In genomic region chr7:73424243-73424642, GRCm38 (mm10) we compare ENCODE assay signal across 11 mouse cellular contexts. TPM values are rescaled to one million over a fixed set of nuclear protein-coding genes. Genes with fewer than 3 reads are reported as not detected.
DNase-seq lines count a peak whose midpoint lies in the region; ATAC-seq and TF ChIP-seq lines count a peak whose summit lies in the region.
"Had no signal": no experiment of that assay in that cellular context is flagged by ENCODE, and none has a peak within 500 bp of the region (broad histone marks: within the 10 kb centered on the region; RNA-seq: fewer than 3 reads in every experiment).

No protein-coding gene starts in this region.

- 48% methylated on average over 3 of the region's 3 CpGs for WGBS in heart, postnatal 0 days
- 22% methylated on average over 3 of the region's 3 CpGs for WGBS in forebrain, embryonic 13.5 days
- WGBS in midbrain, embryonic 13.5 days: 20% methylated on average over 3 of the region's 3 CpGs

- H3K9ac ChIP-seq in heart, postnatal 0 days (replicated peaks; ENCODE audit: low read depth, low read length): no peak overlapping the region
- no peak overlapping the region for H3K9ac ChIP-seq in forebrain, embryonic 13.5 days
- 0 out of 2 replicates have a peak overlapping the region, but pooled peaks have one; percentile 36 for H3K9ac ChIP-seq in midbrain, embryonic 13.5 days (replicated peaks)
- H3K9ac ChIP-seq: neural tube, embryonic 12.5 days had no signal

- no peak for TF ChIP-seq CTCF in heart, postnatal 0 days (IDR thresholded peaks at IDR 0.05; ENCODE audit: low read depth)

- no peak overlapping the region for H3K4me3 ChIP-seq in heart, postnatal 0 days (ENCODE audit: low read depth, low read length)
- H3K4me3 ChIP-seq in forebrain, embryonic 13.5 days: no peak overlapping the region
- H3K4me3 ChIP-seq in midbrain, embryonic 13.5 days (replicated peaks): no peak overlapping the region
- H3K4me3 ChIP-seq: neural tube, embryonic 12.5 days had no signal

- no peaks in the 10 kb centered on the region for H3K9me3 ChIP-seq in heart, postnatal 0 days (replicated peaks; ENCODE audit: control insufficient read depth, low read length)
- no peaks in the 10 kb centered on the region for H3K9me3 ChIP-seq in forebrain, embryonic 13.5 days (replicated peaks)
- H3K9me3 ChIP-seq in midbrain, embryonic 13.5 days: no peaks in the 10 kb centered on the region
- H3K9me3 ChIP-seq: neural tube, embryonic 12.5 days had no signal

- peak overlapping the region; percentile 49; the same call in 1 of the 2 replicates for H3K27ac ChIP-seq in heart, postnatal 0 days (ENCODE audit: low read depth)
- peak overlapping the region; percentile 65 for H3K27ac ChIP-seq in forebrain, embryonic 13.5 days
- H3K27ac ChIP-seq in midbrain, embryonic 13.5 days: peak overlapping the region; percentile 57
- H3K27ac ChIP-seq: neural tube, embryonic 12.5 days had no signal

- no peaks in the 10 kb centered on the region for H3K27me3 ChIP-seq in heart, postnatal 0 days (ENCODE audit: control insufficient read depth, insufficient read depth, low read length)
- no peaks in the 10 kb centered on the region for H3K27me3 ChIP-seq in forebrain, embryonic 13.5 days
- no peaks in the 10 kb centered on the region for H3K27me3 ChIP-seq in midbrain, embryonic 13.5 days
- H3K27me3 ChIP-seq: neural tube, embryonic 12.5 days had no signal

- H3K36me3 ChIP-seq in heart, postnatal 0 days (replicated peaks; ENCODE audit: control insufficient read depth, insufficient read depth, low read length): peaks cover 26% of the 10 kb centered on the region
- peaks cover 44% of the 10 kb centered on the region for H3K36me3 ChIP-seq in forebrain, embryonic 13.5 days (ENCODE audit: poor library complexity, severe bottlenecking)
- H3K36me3 ChIP-seq in midbrain, embryonic 13.5 days: peaks cover 40% of the 10 kb centered on the region

- no peak overlapping the region for H3K4me2 ChIP-seq in heart, postnatal 0 days (ENCODE audit: low read depth, low read length)
- H3K4me2 ChIP-seq in forebrain, embryonic 13.5 days: no peak overlapping the region
- H3K4me2 ChIP-seq in midbrain, embryonic 13.5 days (replicated peaks): no peak overlapping the region
- H3K4me2 ChIP-seq: neural tube, embryonic 12.5 days had no signal

- DNase-seq in adrenal gland, postnatal 14 days: peak; percentile 24
- no peak for DNase-seq in adrenal gland, postnatal 36 days
- no peak for DNase-seq in heart, postnatal 0 days (ENCODE audit: low spot score)
- no peak for DNase-seq in heart, adult 8-10 months (ENCODE audit: low spot score)
- DNase-seq in gastrocnemius, postnatal 4 days (ENCODE audit: low spot score in 2 of 2): no peak
- DNase-seq in ovary, postnatal 14 days (ENCODE audit: low spot score): no peak

- TF ChIP-seq EP300 in heart, postnatal 0 days (IDR thresholded peaks at IDR 0.05; ENCODE audit: low read depth): no peak

- H3K4me1 ChIP-seq in heart, postnatal 0 days (ENCODE audit: control insufficient read depth, insufficient read depth): peaks cover 15% of the 10 kb centered on the region; the same call in 1 of the 2 replicates
- H3K4me1 ChIP-seq in forebrain, embryonic 13.5 days: peaks cover 50% of the 10 kb centered on the region
- peaks cover 55% of the 10 kb centered on the region for H3K4me1 ChIP-seq in midbrain, embryonic 13.5 days (replicated peaks)

- ATAC-seq in heart, postnatal 0 days (ENCODE audit: insufficient read depth, low read depth): no peak; the same call in 1 of the 2 replicates
- ATAC-seq in forebrain, embryonic 13.5 days: no peak
- no peak for ATAC-seq in midbrain, embryonic 13.5 days
- ATAC-seq: lung, postnatal 0 days had no signal

RNA-seq across cellular contexts. Expression of gene Rgma, which starts 48.9 kb away (rescaled TPM):
- 10.0 and 14.0 TPM in 2 replicates for total RNA-seq in adrenal gland, postnatal 14 days (2021)
- 10 to 100 TPM; 10.9 to 13.7 TPM for total RNA-seq in adrenal gland, postnatal 36 days (2021)
- 9.2 and 10.2 TPM in 2 replicates for total RNA-seq in heart, postnatal 0 days (2014; rRNA removed; ENCODE audit: low replicate concordance)
- polyA plus RNA-seq in heart, postnatal 0 days (2015; fragmentation: Nextera tagmentation; extraction: Ambion mirVana): 2.7 TPM in 2 replicates
- 10 to 100 TPM; 52.3 to 84.3 (median 65.6) TPM for total RNA-seq in heart, adult 8-10 months (2022)
- 24.7 and 27.6 TPM in 2 replicates for polyA plus RNA-seq in forebrain, embryonic 13.5 days (2015; fragmentation: Nextera tagmentation; extraction: Ambion mirVana)
- polyA plus RNA-seq in midbrain, embryonic 13.5 days (2015; fragmentation: Nextera tagmentation; extraction: Ambion mirVana): 40.7 and 50.3 TPM in 2 replicates
- total RNA-seq in gastrocnemius, postnatal 4 days (2021): 10 to 100 TPM; 94.6 to 97.6 TPM
- total RNA-seq: hematopoietic stem cell, adult 5-6 weeks had no signal
